Mouse (Mus musculus) heart, postnatal 0 days (tissue): ENCODE measurements around the gene Hpn.

Experiments
- CTCF ChIP-seq: IDR thresholded peaks from 2 replicates; pipeline ENCODE4 v1.5.1; 2016; ENCODE audit warnings: antibody characterized with exemption, control low read depth, low read depth
- EP300 ChIP-seq: IDR thresholded peaks from 2 replicates; pipeline ENCODE4 v1.6.1; 2016; ENCODE audit warnings: antibody characterized with exemption, low read depth

DNA sequence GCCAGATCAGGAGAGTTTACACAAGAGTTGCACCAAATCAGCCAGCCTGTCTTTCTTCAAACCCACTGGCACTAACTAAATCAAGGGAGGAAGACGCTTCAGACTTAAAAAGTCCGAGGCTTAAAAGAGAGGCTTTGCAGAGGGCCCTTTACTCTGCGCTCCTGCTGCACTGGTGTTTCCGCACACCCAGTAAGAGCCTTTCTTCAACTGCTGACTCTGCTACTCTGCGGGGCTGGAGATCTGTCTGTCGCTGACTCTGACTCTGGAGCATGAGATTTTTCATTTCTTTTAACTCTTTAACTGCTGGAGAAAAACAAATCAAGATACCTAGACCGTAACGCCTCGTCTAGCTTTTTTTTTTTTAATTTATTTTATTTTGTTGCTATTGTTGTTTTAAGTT, 30.9 kb downstream of the Hpn start:
- no peak for TF ChIP-seq CTCF
- no peak for TF ChIP-seq EP300
